Mouse (Mus musculus) common myeloid progenitor, adult 5-6 weeks (primary cell): ENCODE measurements around the gene Fam32a. TPM values are rescaled to one million over a fixed set of nuclear protein-coding genes. Genes with fewer than 3 reads are reported as not detected.

ENCODE experiments used
- ATAC-seq: replicated peaks from 2 replicates; pipeline ENCODE4 v1.8.0; 2016; ENCODE audit warnings: low read depth, mild to moderate bottlenecking, moderate TSS enrichment, inconsistent platforms; ENCODE audit not compliant: poor library complexity, severe bottlenecking
- total RNA-seq: library from RNA; stranded (forward); fragments of 200-1000, 187-1606 nt; gene quantifications from 2 replicates; pipeline ENCODE4 v1.2.3, GENCODE M21; 2017

Fam32a gene
- total RNA-seq, 1 experiment from 2014 or later, result 56.2 TPM

- peak; percentile 28 for ATAC-seq
Measured at GRCm38 (mm10) chr8:72272361-72272760, 52.8 kb downstream of the Fam32a start.

- no peak for ATAC-seq
Measured at GRCm38 (mm10) chr8:72273111-72273770, 53.7 kb downstream of the Fam32a start.

- ATAC-seq, result peak; percentile 45
Measured at GRCm38 (mm10) chr8:72273807-72274206, 54.3 kb downstream of the Fam32a start.

Other genes with a start within 250 kb of the Fam32a start
- gene Cyp4f18, start 210.1 kb upstream of the Fam32a start, total RNA-seq, result 0.64 and 1.6 TPM in 2 replicates
- not detected in 2 replicates for gene Olfr372, start 178.5 kb upstream of the Fam32a start, total RNA-seq
- gene Olfr373, start 136.6 kb upstream of the Fam32a start, total RNA-seq, result not detected in 2 replicates
- gene Olfr374, start 112.7 kb upstream of the Fam32a start, total RNA-seq, result not detected in 2 replicates
- 77.0 and 102 TPM in 2 replicates for gene Tpm4, start 84.8 kb upstream of the Fam32a start, total RNA-seq
- gene Rab8a, start 58.5 kb upstream of the Fam32a start, total RNA-seq, result 275 and 303 TPM in 2 replicates
- gene Hsh2d, start 30.1 kb upstream of the Fam32a start, total RNA-seq, result 7.9 and 9.8 TPM in 2 replicates
- not detected in 2 replicates for gene Cib3, start 6.9 kb upstream of the Fam32a start, total RNA-seq
- not detected in 2 replicates for gene Gm11034, start 6.1 kb upstream of the Fam32a start, total RNA-seq
- gene Ap1m1, start 20.3 kb downstream of the Fam32a start, total RNA-seq, result 86.6 and 88.2 TPM in 2 replicates
- 51.2 and 57.6 TPM in 2 replicates for gene Gm10282, start 85.5 kb downstream of the Fam32a start, total RNA-seq
- gene Klf2, start 99.3 kb downstream of the Fam32a start, total RNA-seq, result 7.2 and 7.6 TPM in 2 replicates
- gene Eps15l1, start 201.7 kb downstream of the Fam32a start, total RNA-seq, result 36.2 and 39.1 TPM in 2 replicates
- 1.9 and 3.5 TPM in 2 replicates for gene Calr3, start 224.1 kb downstream of the Fam32a start, total RNA-seq
- gene 1700030K09Rik, start 224.2 kb downstream of the Fam32a start, total RNA-seq, result 4.0 and 7.7 TPM in 2 replicates